Mouse (Mus musculus) MEL (cell line): Measurements from ENCODE around the gene Myo10. TPM values are rescaled to one million over a fixed set of nuclear protein-coding genes. Genes with fewer than 3 reads are reported as not detected.

ENCODE experiments used
- DNase-seq: peaks from one replicate; pipeline ENCODE4 v3.0.0; 2011; ENCODE audit warnings: low read depth, low spot score
- H3K27ac ChIP-seq: 2 replicates; pipeline ENCODE4 v1.5.1; 2012; ENCODE audit warnings: low read depth, mild to moderate bottlenecking, control low read depth, low read length, moderate library complexity; ENCODE audit not compliant: control insufficient read depth
- H3K27me3 ChIP-seq, 2 experiments: fragments of 150-350 bp in 1 of 2; sonication (generic) in 1 of 2; 2 replicates each; pipeline ENCODE4 v1.6.1; 2012; ENCODE audit warnings: low read length in 2 of 2, mild to moderate bottlenecking in 2 of 2, improper control_type of control experiment in 1 of 2, moderate library complexity in 1 of 2; ENCODE audit not compliant: insufficient read depth in 2 of 2, control insufficient read depth in 1 of 2
- H3K36me3 ChIP-seq, 2 experiments: 2 replicates each; pipeline ENCODE4 v1.6.1; 2012 to 2014; ENCODE audit warnings: low read length in 2 of 2, improper control_type of control experiment in 1 of 2, inconsistent platforms in 1 of 2, mild to moderate bottlenecking in 1 of 2; ENCODE audit not compliant: insufficient read depth in 2 of 2, control insufficient read depth in 1 of 2
- H3K4me1 ChIP-seq, 2 experiments: fragments of 150-350 bp in 1 of 2; sonication (generic) in 1 of 2; 2 replicates each; pipeline ENCODE4 v1.6.1; 2012; ENCODE audit warnings: low read length in 2 of 2, improper control_type of control experiment in 1 of 2, mild to moderate bottlenecking in 1 of 2; ENCODE audit not compliant: insufficient read depth in 2 of 2, control insufficient read depth in 1 of 2
- H3K4me3 ChIP-seq, 2 experiments: fragments of 150-350 bp in 1 of 2; sonication (generic) in 1 of 2; 2 replicates each; pipeline ENCODE4 v1.5.1; 2012; ENCODE audit warnings: low read depth in 2 of 2, low read length in 2 of 2, mild to moderate bottlenecking in 2 of 2, moderate library complexity in 2 of 2, control low read depth in 1 of 2, improper control_type of control experiment in 1 of 2; ENCODE audit not compliant: control insufficient read depth in 1 of 2, insufficient read depth in 1 of 2
- H3K79me2 ChIP-seq: 2 replicates; pipeline ENCODE4 v1.6.1; 2012; ENCODE audit warnings: mild to moderate bottlenecking, low read length, moderate library complexity; ENCODE audit not compliant: control insufficient read depth, poor library complexity, insufficient read depth
- H3K9ac ChIP-seq: 2 replicates; pipeline ENCODE4 v1.6.1; 2012; ENCODE audit warnings: low read depth, mild to moderate bottlenecking, control low read depth, low read length, moderate library complexity; ENCODE audit not compliant: control insufficient read depth, poor library complexity, severe bottlenecking
- H3K9me3 ChIP-seq: fragments of 150-350 bp; sonication (generic); replicated peaks from 2 replicates; pipeline ENCODE4 v1.6.1; 2012; ENCODE audit warnings: mild to moderate bottlenecking, low read length, improper control_type of control experiment, moderate library complexity; ENCODE audit not compliant: insufficient read depth
- BHLHE40 ChIP-seq: IDR thresholded peaks from 2 replicates; pipeline ENCODE4 v1.6.1; 2012; ENCODE audit warnings: low read depth, mild to moderate bottlenecking, inconsistent platforms, low read length, improper control_type of control experiment, borderline replicate concordance
- CHD1 ChIP-seq: IDR thresholded peaks from 2 replicates; pipeline ENCODE4 v1.6.1; 2012; ENCODE audit warnings: low read depth, mild to moderate bottlenecking, inconsistent platforms, low read length, improper control_type of control experiment
- E2F4 ChIP-seq: IDR thresholded peaks from 2 replicates; pipeline ENCODE4 v1.6.1; 2011; ENCODE audit warnings: low read depth, low read length, improper control_type of control experiment, borderline replicate concordance
- ELF1 ChIP-seq: IDR thresholded peaks from 2 replicates; pipeline ENCODE4 v1.6.1; 2014; ENCODE audit warnings: low read depth, mild to moderate bottlenecking, inconsistent platforms, low read length, improper control_type of control experiment, moderate library complexity
- GABPA ChIP-seq: IDR thresholded peaks from 2 replicates; pipeline ENCODE4 v1.6.1; 2012; ENCODE audit warnings: low read depth, mild to moderate bottlenecking, inconsistent platforms, low read length, improper control_type of control experiment, moderate library complexity
- HCFC1 ChIP-seq: IDR thresholded peaks from 2 replicates; pipeline ENCODE4 v1.6.1; 2012; ENCODE audit warnings: low read depth, mild to moderate bottlenecking, inconsistent platforms, low read length, improper control_type of control experiment, moderate library complexity
- KAT2A ChIP-seq: conservative IDR thresholded peaks from 2 replicates; pipeline ENCODE4 v1.6.1; 2012; ENCODE audit warnings: low read depth, low read length, improper control_type of control experiment, inconsistent platforms
- MAFK ChIP-seq: IDR thresholded peaks from 2 replicates; pipeline ENCODE4 v1.6.1; 2011; ENCODE audit warnings: low read depth, mild to moderate bottlenecking, low read length, improper control_type of control experiment, borderline replicate concordance
- MAX ChIP-seq: IDR thresholded peaks from 2 replicates; pipeline ENCODE4 v1.6.1; 2011; ENCODE audit warnings: low read length, improper control_type of control experiment
- MAZ ChIP-seq: IDR thresholded peaks from 2 replicates; pipeline ENCODE4 v1.6.1; 2012; ENCODE audit warnings: low read depth, mild to moderate bottlenecking, inconsistent platforms, low read length, improper control_type of control experiment
- MEF2A ChIP-seq: IDR thresholded peaks from 2 replicates; pipeline ENCODE4 v1.6.1; 2014; ENCODE audit warnings: low read depth, mild to moderate bottlenecking, inconsistent platforms, low read length, improper control_type of control experiment; ENCODE audit not compliant: poor library complexity, insufficient replicate concordance, severe bottlenecking; ENCODE audit errors: extremely low read depth
- MXI1 ChIP-seq: IDR thresholded peaks from 2 replicates; pipeline ENCODE4 v1.6.1; 2011; ENCODE audit warnings: mild to moderate bottlenecking, low read depth, low read length, improper control_type of control experiment
- MYB ChIP-seq: IDR thresholded peaks from 2 replicates; pipeline ENCODE4 v1.6.1; 2011; ENCODE audit warnings: mild to moderate bottlenecking, low read depth, low read length, improper control_type of control experiment
- MYC ChIP-seq: IDR thresholded peaks from 2 replicates; pipeline ENCODE4 v1.6.1; 2011; ENCODE audit warnings: low read depth, mild to moderate bottlenecking, low read length, improper control_type of control experiment, moderate library complexity
- NRF1 ChIP-seq: IDR thresholded peaks from 2 replicates; pipeline ENCODE4 v1.6.1; 2014; ENCODE audit warnings: low read depth, mild to moderate bottlenecking, inconsistent platforms, low read length, improper control_type of control experiment, moderate library complexity; ENCODE audit not compliant: poor library complexity, insufficient read depth, severe bottlenecking
- POLR2A ChIP-seq, 2 experiments: IDR thresholded peaks; 2 replicates each; pipeline ENCODE4 v1.6.1; 2011 to 2012; ENCODE audit warnings: low read length in 2 of 2, mild to moderate bottlenecking in 2 of 2, control low read depth in 1 of 2, improper control_type of control experiment in 1 of 2, low read depth in 1 of 2, moderate library complexity in 1 of 2; ENCODE audit not compliant: control insufficient read depth in 1 of 2, insufficient read depth in 1 of 2, poor library complexity in 1 of 2
- POLR2AphosphoS2 ChIP-seq: IDR thresholded peaks from 2 replicates; pipeline ENCODE4 v1.6.1; 2011; ENCODE audit warnings: low read length, improper control_type of control experiment
- POLR2AphosphoS5 ChIP-seq: IDR thresholded peaks from 2 replicates; pipeline ENCODE4 v1.6.1; 2012; ENCODE audit warnings: low read depth, borderline replicate concordance, mild to moderate bottlenecking, inconsistent platforms, low read length, moderate library complexity, mixed read lengths
- RCOR1 ChIP-seq: IDR thresholded peaks from 2 replicates; pipeline ENCODE4 v1.6.1; 2012; ENCODE audit warnings: low read depth, mild to moderate bottlenecking, inconsistent platforms, low read length, improper control_type of control experiment
- SMC3 ChIP-seq: IDR thresholded peaks from 2 replicates; pipeline ENCODE4 v1.6.1; 2011; ENCODE audit warnings: low read depth, low read length, improper control_type of control experiment
- TAL1 ChIP-seq: IDR thresholded peaks from 2 replicates; pipeline ENCODE4 v1.6.1; 2012; ENCODE audit warnings: mild to moderate bottlenecking, inconsistent platforms, low read length, moderate library complexity, mixed read lengths
- TBP ChIP-seq: IDR thresholded peaks from 2 replicates; pipeline ENCODE4 v1.8.0; 2011; ENCODE audit warnings: low read depth, low read length, improper control_type of control experiment
- USF1 ChIP-seq: IDR thresholded peaks from 2 replicates; pipeline ENCODE4 v1.6.1; 2014; ENCODE audit warnings: low read depth, mild to moderate bottlenecking, inconsistent platforms, low read length, improper control_type of control experiment, moderate library complexity
- ZC3H11A ChIP-seq: IDR thresholded peaks from 2 replicates; pipeline ENCODE4 v1.6.1; 2012; ENCODE audit warnings: low read depth, mild to moderate bottlenecking, inconsistent platforms, low read length, improper control_type of control experiment
- ZKSCAN1 ChIP-seq: IDR thresholded peaks from 2 replicates; pipeline ENCODE4 v1.6.1; 2012; ENCODE audit warnings: low read depth, mild to moderate bottlenecking, inconsistent platforms, low read length, improper control_type of control experiment, moderate library complexity
- ZMIZ1 ChIP-seq: IDR thresholded peaks from 2 replicates; pipeline ENCODE4 v1.6.1; 2012; ENCODE audit warnings: low read depth, mild to moderate bottlenecking, inconsistent platforms, low read length, improper control_type of control experiment, moderate library complexity
- ZNF384 ChIP-seq: IDR thresholded peaks from 2 replicates; pipeline ENCODE4 v1.6.1; 2012; ENCODE audit warnings: low read depth, mild to moderate bottlenecking, inconsistent platforms, low read length, improper control_type of control experiment
- polyA plus RNA-seq, 2 experiments: library from polyadenylated mRNA; stranded (reverse) in 1 of 2; unstranded in 1 of 2; fragments of >175 nt in 1 of 2; fragments of >200 nt in 1 of 2; gene quantifications; 2 replicates each; pipeline versions ENCODE4 v1.2.1 to v1.2.4; 2012; ENCODE audit warnings: low replicate concordance in 2 of 2, low read depth in 1 of 2; ENCODE audit not compliant: insufficient read length in 2 of 2, insufficient read depth in 1 of 2, missing spikeins in 1 of 2
- total RNA-seq: library from RNA; depleted of rRNA; stranded (reverse); fragments of 300-350 nt; gene quantifications from 2 replicates; pipeline ENCODE4 v1.2.3, GENCODE M21; 2012

Gene Myo10
- total and polyA plus RNA-seq, 3 experiments = 0.01 TPM; not detected in 2

DNA sequence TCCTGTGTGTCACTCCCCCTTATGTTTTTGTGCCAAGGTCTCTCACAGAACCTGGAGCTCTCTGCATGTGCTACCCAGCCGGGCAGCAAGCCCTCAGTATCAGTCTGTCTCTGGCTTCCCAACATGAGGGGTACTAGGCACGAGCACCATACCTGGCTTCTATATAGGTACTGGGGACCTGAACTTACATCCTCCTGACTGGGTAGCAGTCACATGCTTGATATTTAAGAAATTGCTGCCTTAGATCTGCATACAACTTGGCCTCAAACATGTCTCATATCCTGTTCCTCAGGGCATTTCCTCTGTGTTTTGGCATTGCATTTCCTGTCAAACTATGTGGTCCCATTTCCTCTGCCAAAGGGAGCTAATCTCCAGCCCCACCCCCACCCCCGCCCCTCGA, 30.4 kb upstream of the Myo10 start:
- TF ChIP-seq HCFC1 = no peak
- no peak for TF ChIP-seq MAZ
- no peak for TF ChIP-seq ELF1
- no peak for TF ChIP-seq ZNF384
- TF ChIP-seq TBP = no peak
- TF ChIP-seq ZMIZ1 = no peak
- TF ChIP-seq MXI1 = no peak
- TF ChIP-seq NRF1 = no peak
- no peak for TF ChIP-seq MYC
- TF ChIP-seq SMC3 = no peak
- no peak for TF ChIP-seq GABPA
- TF ChIP-seq ZKSCAN1 = no peak
- no peak for TF ChIP-seq MYB
- no peak for TF ChIP-seq MAX
- no peak for TF ChIP-seq MAFK
- TF ChIP-seq, all 39 proteins: peak for 0
- no peaks in the 10 kb centered on the region; the same call in 1 of the 2 replicates for H3K9me3 ChIP-seq
- H3K4me1 ChIP-seq = no peaks in the 10 kb centered on the region
- no peak overlapping the region for H3K4me3 ChIP-seq
- no peaks in the 10 kb centered on the region for H3K79me2 ChIP-seq
- H3K27ac ChIP-seq = no peak overlapping the region
- H3K27me3 ChIP-seq = no peaks in the 10 kb centered on the region
- H3K9ac ChIP-seq = no peak overlapping the region
- DNase-seq = no peak
- H3K36me3 ChIP-seq = no peaks in the 10 kb centered on the region

GRCm38 (mm10) chr15:25593469-25594150, 28.7 kb upstream of the Myo10 start:
- Histone ChIP-seq H3K4me3 (no peak overlapping the region), H3K36me3 (no peaks in the 10 kb centered on the region), H3K27ac (no peak overlapping the region), H3K9me3 (no peaks in the 10 kb centered on the region; the same call in 1 of the 2 replicates), H3K9ac (no peak overlapping the region), H3K79me2 (no peaks in the 10 kb centered on the region), H3K27me3 (no peaks in the 10 kb centered on the region), H3K4me1 (no peaks in the 10 kb centered on the region)
- TF ChIP-seq TAL1 = no peak
- no peak for TF ChIP-seq E2F4
- no peak for TF ChIP-seq SMC3
- no peak for TF ChIP-seq POLR2A (IDR thresholded peaks at IDR 0.05; ENCODE audit: control insufficient read depth in 1 of 2, insufficient read depth in 1 of 2, low read depth in 1 of 2, low read length in 2 of 2, poor library complexity in 1 of 2)
- no peak for TF ChIP-seq POLR2AphosphoS2
- no peak for TF ChIP-seq CHD1
- TF ChIP-seq KAT2A = no peak
- TF ChIP-seq MEF2A = no peak
- TF ChIP-seq POLR2AphosphoS5 = no peak
- no peak for TF ChIP-seq GABPA
- no peak for TF ChIP-seq ZC3H11A
- no peak for TF ChIP-seq ZKSCAN1
- no peak for TF ChIP-seq BHLHE40
- no peak for TF ChIP-seq USF1
- no peak for TF ChIP-seq RCOR1
- TF ChIP-seq MYB = no peak
- DNase-seq = no peak
